8 mouse cellular contexts compared by ENCODE assay signal in the genomic region with DNA sequence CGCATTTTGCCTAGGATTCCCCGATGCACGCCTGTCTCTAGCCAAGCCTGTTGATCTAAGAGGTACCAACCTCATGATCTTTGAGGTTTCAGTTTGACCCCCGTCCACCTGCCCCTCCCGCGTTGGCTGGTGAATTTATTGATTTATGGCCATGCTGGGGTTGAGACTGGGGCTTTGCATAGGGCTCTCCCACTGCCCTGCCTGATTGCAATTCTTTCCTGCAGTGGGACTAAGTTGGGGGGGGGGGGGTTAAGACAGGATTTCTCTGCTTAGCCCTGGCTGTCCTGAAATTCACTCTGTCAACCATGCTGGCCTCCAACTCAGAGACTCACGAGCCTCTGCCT. TPM values are rescaled to one million over a fixed set of nuclear protein-coding genes. Genes with fewer than 3 reads are reported as not detected.
DNase-seq lines count a peak whose midpoint lies in the region; ATAC-seq and TF ChIP-seq lines count a peak whose summit lies in the region.

No protein-coding gene starts in this region.

- no peak overlapping the region for H3K27ac ChIP-seq in heart, adult 2 months
- H3K27ac ChIP-seq in CH12.LX (ENCODE audit: insufficient read depth, low read depth), result no peak overlapping the region
- H3K27ac ChIP-seq in forebrain, embryonic 16.5 days (ENCODE audit: low read length), result no peak overlapping the region
- no peak overlapping the region for H3K27ac ChIP-seq in liver, embryonic 14.5 days

- no peak for TF ChIP-seq RAD21 in CH12.LX (IDR thresholded peaks at IDR 0.05; ENCODE audit: low read depth, low read length)

- peaks cover 4% of the 10 kb centered on the region; the same call in 1 of the 2 replicates for H3K4me1 ChIP-seq in heart, adult 2 months (ENCODE audit: control insufficient read depth, insufficient read depth, low read length)
- H3K4me1 ChIP-seq in CH12.LX (ENCODE audit: control insufficient read depth in 1 of 2, insufficient read depth in 2 of 2), result peaks cover 2 to 22% of the 10 kb centered on the region in 2 experiments; a peak in 2 of 4 replicates
- peaks cover 22% of the 10 kb centered on the region for H3K4me1 ChIP-seq in forebrain, embryonic 16.5 days (replicated peaks; ENCODE audit: control insufficient read depth, insufficient read depth, low read length)
- peaks cover 14 to 39% of the 10 kb centered on the region in 2 experiments for H3K4me1 ChIP-seq in liver, embryonic 14.5 days (replicated peaks; ENCODE audit: control insufficient read depth in 2 of 2, insufficient read depth in 2 of 2, low read length in 1 of 2)

- DNase-seq in heart, adult 2 months, result no peak
- DNase-seq in heart, postnatal 10 days, result no peak
- no peak for DNase-seq in CH12.LX (ENCODE audit: extremely low read depth)
- no peak for DNase-seq in liver, embryonic 14.5 days (ENCODE audit: low read depth in 3 of 3, low spot score in 3 of 3)
- DNase-seq in cerebellum, postnatal 25 days, result no peak
- DNase-seq in left cerebral cortex, postnatal 10 days (ENCODE audit: extremely low spot score in 1 of 2, low spot score in 2 of 2), result no peak
- DNase-seq in spleen, adult 18-20 months, result no peak

- no peaks in the 10 kb centered on the region for H3K79me2 ChIP-seq in heart, adult 2 months (replicated peaks; ENCODE audit: control insufficient read depth, insufficient read depth, low read length)
- H3K79me2 ChIP-seq in CH12.LX (replicated peaks; ENCODE audit: control insufficient read depth, extremely low read depth, insufficient read depth, poor library complexity, severe bottlenecking), result no peaks in the 10 kb centered on the region

- dilution Hi-C loops in CH12.LX (cut with MboI; ENCODE audit: extremely low pct_ligation_motif_present, extremely low pct_unique_long_range_greater_than_20kb, low sequenced_read_pairs), result no loop called here

- in situ Hi-C loops in CH12.LX (cut with MboI; ENCODE audit: low pct_ligation_motif_present, low pct_unique_long_range_greater_than_20kb, low sequenced_read_pairs), result loop anchor here (5.0 to 10.0 kb wide), 2 partner anchors 52 to 189 kb away; partner anchors contain the start of gene Qtrt1

- no peaks in the 10 kb centered on the region for H3K36me3 ChIP-seq in heart, adult 2 months (ENCODE audit: control insufficient read depth, insufficient read depth, low read length)
- H3K36me3 ChIP-seq in CH12.LX (replicated peaks in 1 of 2; ENCODE audit: control insufficient read depth in 1 of 2, insufficient read depth in 1 of 2, low read length in 1 of 2), result peaks cover 12 to 23% of the 10 kb centered on the region in 2 experiments
- peaks cover 6% of the 10 kb centered on the region; the same call in 1 of the 2 replicates for H3K36me3 ChIP-seq in forebrain, embryonic 16.5 days (ENCODE audit: control insufficient read depth, insufficient read depth)
- H3K36me3 ChIP-seq in liver, embryonic 14.5 days (replicated peaks; ENCODE audit: control insufficient read depth, insufficient read depth, low read depth), result peaks cover 9% of the 10 kb centered on the region

- no peak overlapping the region for H3K9ac ChIP-seq in heart, adult 2 months (ENCODE audit: low read depth, low read length)
- H3K9ac ChIP-seq in CH12.LX (ENCODE audit: insufficient read depth, low read depth), result peak overlapping the region; percentile 22; the same call in 1 of the 2 replicates
- H3K9ac ChIP-seq in forebrain, embryonic 16.5 days (replicated peaks; ENCODE audit: low read depth, low read length), result no peak overlapping the region
- H3K9ac ChIP-seq in liver, embryonic 14.5 days (replicated peaks), result no peak overlapping the region

- H3K4me2 ChIP-seq in CH12.LX (ENCODE audit: insufficient read depth, low read depth, poor library complexity, severe bottlenecking), result peak overlapping the region; percentile 93; the same call in 1 of the 2 replicates
- peak overlapping the region; percentile 20 for H3K4me2 ChIP-seq in forebrain, embryonic 16.5 days (ENCODE audit: low read length)
- peak overlapping the region; percentile 65 for H3K4me2 ChIP-seq in liver, embryonic 14.5 days (ENCODE audit: low read depth)

- intact Hi-C loops in heart, adult 2 months (cut with DNase I), result no loop called here
- intact Hi-C loops in heart, postnatal 10 days (cut with DNase I), result no loop called here
- intact Hi-C loops in left cerebral cortex, postnatal 10 days (cut with DNase I), result no loop called here

- peaks cover 10% of the 10 kb centered on the region for H3K9me3 ChIP-seq in CH12.LX (replicated peaks; ENCODE audit: low read length)
- 0 out of 2 replicates have a peak, but pooled peaks cover 3% of the 10 kb centered on the region for H3K9me3 ChIP-seq in forebrain, embryonic 16.5 days (ENCODE audit: control insufficient read depth, low read length)
- no peaks in the 10 kb centered on the region for H3K9me3 ChIP-seq in liver, embryonic 14.5 days (ENCODE audit: control insufficient read depth, low read length)

- no peak for TF ChIP-seq EP300 in heart, adult 2 months (IDR thresholded peaks at IDR 0.05; ENCODE audit: insufficient read depth, low read depth, low read length)
- no peak for TF ChIP-seq EP300 in CH12.LX (IDR thresholded peaks at IDR 0.05; ENCODE audit: low read length)
- no peak for TF ChIP-seq EP300 in liver, embryonic 14.5 days (IDR thresholded peaks at IDR 0.05; ENCODE audit: low read depth)

- TF ChIP-seq POLR2A in heart, adult 2 months (IDR thresholded peaks at IDR 0.05; ENCODE audit: insufficient read depth, low read depth, low read length), result no peak
- TF ChIP-seq POLR2A in CH12.LX (IDR thresholded peaks at IDR 0.05; ENCODE audit: low read depth, low read length), result no peak

- no peaks in the 10 kb centered on the region for H3K27me3 ChIP-seq in heart, adult 2 months (ENCODE audit: control insufficient read depth, insufficient read depth, low read length)
- no peaks in the 10 kb centered on the region for H3K27me3 ChIP-seq in CH12.LX (replicated peaks)
- H3K27me3 ChIP-seq in forebrain, embryonic 16.5 days (replicated peaks; ENCODE audit: control insufficient read depth, insufficient read depth, low read length), result no peaks in the 10 kb centered on the region
- no peaks in the 10 kb centered on the region for H3K27me3 ChIP-seq in liver, embryonic 14.5 days (ENCODE audit: control insufficient read depth, insufficient read depth, low read length)

- 14% methylated on average over 7 of the region's 7 CpGs for WGBS in heart, adult 2 months
- WGBS in forebrain, embryonic 16.5 days, result 21% methylated on average over 7 of the region's 7 CpGs
- WGBS in liver, embryonic 14.5 days (ENCODE audit: insufficient replicate concordance), result 8% methylated on average over 7 of the region's 7 CpGs

- peak overlapping the region; percentile 27; the same call in 1 of the 2 replicates for H3K4me3 ChIP-seq in heart, adult 2 months
- peak overlapping the region; percentile 37 to 56 (median 41) for H3K4me3 ChIP-seq in CH12.LX (replicated peaks in 1 of 3; ENCODE audit: low read depth in 2 of 3, low read length in 2 of 3, poor library complexity in 1 of 3)
- no peak overlapping the region for H3K4me3 ChIP-seq in forebrain, embryonic 16.5 days (replicated peaks; ENCODE audit: low read length)
- peak overlapping the region; percentile 39 to 43 for H3K4me3 ChIP-seq in liver, embryonic 14.5 days (ENCODE audit: insufficient read depth in 1 of 2, low read depth in 2 of 2, low read length in 2 of 2)

- no peak for ATAC-seq in forebrain, embryonic 16.5 days
- no peak for ATAC-seq in liver, embryonic 14.5 days (ENCODE audit: insufficient read depth)

- TF ChIP-seq CTCF in heart, adult 2 months (IDR thresholded peaks at IDR 0.05), result no peak
- no peak for TF ChIP-seq CTCF in CH12.LX (conservative IDR thresholded peaks at IDR 0.05 in 1 of 2, IDR thresholded peaks at IDR 0.05 in 1 of 2; ENCODE audit: low read depth in 2 of 2, low read length in 2 of 2)
- TF ChIP-seq CTCF in liver, embryonic 14.5 days (IDR thresholded peaks at IDR 0.05; ENCODE audit: low read depth), result no peak

RNA-seq across cellular contexts. Expression of gene Keap1, which starts 13.8 kb away (rescaled TPM):
- 10 to 100 TPM; 37.6 to 47.2 TPM for total RNA-seq in heart, adult 2 months (2021)
- polyA plus RNA-seq in heart, adult 2 months (2012; rRNA removed), result 40.4 and 46.0 TPM in 2 replicates
- 10 to 100 TPM; 38.5 to 39.5 TPM for total RNA-seq in heart, postnatal 10 days (2021)
- total RNA-seq in CH12.LX (2012; rRNA removed) (41.7 and 42.8 TPM in 2 replicates), CH12.LX (2014; rRNA removed) (16.2 and 18.4 TPM in 2 replicates)
- 30.0 and 31.2 TPM in 2 replicates for polyA plus RNA-seq in CH12.LX (2012; ENCODE audit: insufficient read length, low read depth)
- polyA plus RNA-seq in forebrain, embryonic 16.5 days (2015; fragmentation: Nextera tagmentation; extraction: Ambion mirVana), result 74.2 and 78.5 TPM in 2 replicates
- polyA plus RNA-seq in liver, embryonic 14.5 days (2012; rRNA removed), result 15.1 and 15.8 TPM in 2 replicates
- 15.6 and 16.4 TPM in 2 replicates for polyA plus RNA-seq in liver, embryonic 14.5 days (2014; fragmentation: Nextera tagmentation; extraction: Ambion mirVana)
- 10 to 100 TPM; 47.9 to 50.8 TPM for total RNA-seq in left cerebral cortex, postnatal 10 days (2021)

RNA-seq across cellular contexts. Expression of gene S1pr5, which starts 22.9 kb away (rescaled TPM):
- 1 to 10 TPM; 1.2 to 1.3 TPM for total RNA-seq in heart, adult 2 months (2021)
- polyA plus RNA-seq in heart, adult 2 months (2012; rRNA removed), result 0.73 and 1.5 TPM in 2 replicates
- under 1 TPM; 0.41 to 0.50 TPM for total RNA-seq in heart, postnatal 10 days (2021)
- total RNA-seq in CH12.LX (2012; rRNA removed), result not detected in 2 replicates
- total RNA-seq in CH12.LX (2014; rRNA removed), result not detected in 2 replicates
- polyA plus RNA-seq in CH12.LX (2012; ENCODE audit: insufficient read length, low read depth), result not detected in 2 replicates
- 2.6 and 2.8 TPM in 2 replicates for polyA plus RNA-seq in forebrain, embryonic 16.5 days (2015; fragmentation: Nextera tagmentation; extraction: Ambion mirVana)
- 0.06 TPM in 2 replicates for polyA plus RNA-seq in liver, embryonic 14.5 days (2012; rRNA removed)
- 0.09 and 0.10 TPM in 2 replicates for polyA plus RNA-seq in liver, embryonic 14.5 days (2014; fragmentation: Nextera tagmentation; extraction: Ambion mirVana)
- total RNA-seq in left cerebral cortex, postnatal 10 days (2021), result 1 to 10 TPM; 2.2 to 2.3 TPM

RNA-seq across cellular contexts. Expression of gene Atg4d, which starts 39.7 kb away (rescaled TPM):
- total RNA-seq in heart, adult 2 months (2021), result 100 to 1,000 TPM in 1 of 2 experiments, 10 to 100 TPM in 1; 88.7 to 100 TPM
- 60.8 and 72.6 TPM in 2 replicates for polyA plus RNA-seq in heart, adult 2 months (2012; rRNA removed)
- 10 to 100 TPM; 67.6 to 69.6 TPM for total RNA-seq in heart, postnatal 10 days (2021)
- 13.5 and 14.3 TPM in 2 replicates for total RNA-seq in CH12.LX (2012; rRNA removed)
- total RNA-seq in CH12.LX (2014; rRNA removed), result 10.3 and 10.9 TPM in 2 replicates
- 7.7 and 9.4 TPM in 2 replicates for polyA plus RNA-seq in CH12.LX (2012; ENCODE audit: insufficient read length, low read depth)
- 47.6 and 51.8 TPM in 2 replicates for polyA plus RNA-seq in forebrain, embryonic 16.5 days (2015; fragmentation: Nextera tagmentation; extraction: Ambion mirVana)
- polyA plus RNA-seq in liver, embryonic 14.5 days (2012; rRNA removed), result 21.5 and 38.9 TPM in 2 replicates
- 69.3 and 78.1 TPM in 2 replicates for polyA plus RNA-seq in liver, embryonic 14.5 days (2014; fragmentation: Nextera tagmentation; extraction: Ambion mirVana)
- total RNA-seq in left cerebral cortex, postnatal 10 days (2021), result 10 to 100 TPM; 29.7 to 33.9 TPM

RNA-seq across cellular contexts. Expression of gene Pde4a, which starts 59.9 kb away (rescaled TPM):
- 10 to 100 TPM; 58.9 to 60.0 TPM for total RNA-seq in heart, adult 2 months (2021)
- 57.2 and 68.9 TPM in 2 replicates for polyA plus RNA-seq in heart, adult 2 months (2012; rRNA removed)
- 10 to 100 TPM; 21.3 to 28.2 TPM for total RNA-seq in heart, postnatal 10 days (2021)
- total RNA-seq in CH12.LX (2012; rRNA removed) (4.1 and 4.8 TPM in 2 replicates), CH12.LX (2014; rRNA removed) (1.2 and 1.7 TPM in 2 replicates)
- 7.2 and 7.6 TPM in 2 replicates for polyA plus RNA-seq in CH12.LX (2012; ENCODE audit: insufficient read length, low read depth)
- polyA plus RNA-seq in forebrain, embryonic 16.5 days (2015; fragmentation: Nextera tagmentation; extraction: Ambion mirVana), result 24.9 and 32.0 TPM in 2 replicates
- 1.3 and 1.4 TPM in 2 replicates for polyA plus RNA-seq in liver, embryonic 14.5 days (2012; rRNA removed)
- polyA plus RNA-seq in liver, embryonic 14.5 days (2014; fragmentation: Nextera tagmentation; extraction: Ambion mirVana), result 1.1 and 1.4 TPM in 2 replicates
- total RNA-seq in left cerebral cortex, postnatal 10 days (2021), result 10 to 100 TPM; 65.6 to 67.5 TPM

Comparison
In these comparisons a context has a peak if more than half of its experiments do, and no peak if none do; other contexts are left out.
1. H3K4me2 ChIP-seq: peak in every context shown above with its lines; median percentile 93 in CH12.LX; 65 in liver, embryonic 14.5 days; 20 in forebrain, embryonic 16.5 days.